Mouse (Mus musculus) heart, embryonic 10.5 days (tissue): ENCODE data around the gene Kif1bp. TPM values are rescaled to one million over a fixed set of nuclear protein-coding genes. Genes with fewer than 3 reads are reported as not detected.

Experiments used
- DNase-seq: peaks from one replicate; pipeline ENCODE4 v3.0.0-alpha.2; 2017; ENCODE audit warnings: low spot score
- H3K27ac ChIP-seq: fragments of 300-500 bp; sonication (generic); 2 replicates; pipeline ENCODE4 v1.5.1; 2016; ENCODE audit warnings: mild to moderate bottlenecking
- H3K27me3 ChIP-seq: fragments of 300-500 bp; sonication (generic); 2 replicates; pipeline ENCODE4 v1.6.1; 2016; ENCODE audit warnings: mild to moderate bottlenecking; ENCODE audit not compliant: poor library complexity, insufficient read depth, severe bottlenecking
- H3K36me3 ChIP-seq: fragments of 300-500 bp; sonication (generic); 2 replicates; pipeline ENCODE4 v1.6.1; 2016; ENCODE audit warnings: mild to moderate bottlenecking, moderate library complexity
- H3K4me1 ChIP-seq: fragments of 300-500 bp; sonication (generic); 2 replicates; pipeline ENCODE4 v1.6.1; 2016; ENCODE audit warnings: mild to moderate bottlenecking
- H3K4me3 ChIP-seq: fragments of 300-500 bp; sonication (generic); 2 replicates; pipeline ENCODE4 v1.5.1; 2016; ENCODE audit warnings: mild to moderate bottlenecking, moderate library complexity
- H3K9me3 ChIP-seq: fragments of 300-500 bp; sonication (generic); 2 replicates; pipeline ENCODE4 v1.6.1; 2016; ENCODE audit warnings: mild to moderate bottlenecking, moderate library complexity
- WGBS: fragments of 180-500 bp; shearing (Covaris S2); methylation state at CpG from one replicate; pipeline ENCODE4 v1.1.7; 2016; 5-methylcytosine and 5-hydroxymethylcytosine counted together
- polyA plus RNA-seq: library from polyadenylated mRNA; unstranded; fragments of >200 nt; fragmentation: Nextera tagmentation; extraction: Ambion mirVana; gene quantifications from 2 replicates; pipeline ENCODE4 v1.2.1, GENCODE M21; 2016

Kif1bp gene
- polyA plus RNA-seq, 1 experiment from 2014 or later = 33.9 TPM

GRCm38 (mm10) chr10:62549523-62550166 lies 28.6 kb downstream of the Kif1bp start:
- Histone ChIP-seq H3K9me3 (no peaks in the 10 kb centered on the region), H3K27ac (no peak overlapping the region), H3K27me3 (no peaks in the 10 kb centered on the region), H3K4me1 (no peaks in the 10 kb centered on the region; the same call in 1 of the 2 replicates), H3K36me3 (0 out of 2 replicates have a peak, but pooled peaks cover 4% of the 10 kb centered on the region), H3K4me3 (no peak overlapping the region)
- peak; percentile 81 for DNase-seq
- WGBS = 25% methylated on average over 15 of the region's 16 CpGs

- no peak for DNase-seq
- WGBS = 80% methylated on average over 10 of the region's 10 CpGs
Observed at GRCm38 (mm10) chr10:62546441-62546840, 31.8 kb downstream of the Kif1bp start.

GRCm38 (mm10) chr10:62545759-62546158 lies 32.5 kb downstream of the Kif1bp start:
- H3K4me1 ChIP-seq = peaks cover 13% of the 10 kb centered on the region
- DNase-seq = no peak
- no peak overlapping the region for H3K27ac ChIP-seq
- no peak overlapping the region for H3K4me3 ChIP-seq
- H3K9me3 ChIP-seq = no peaks in the 10 kb centered on the region
- H3K27me3 ChIP-seq = no peaks in the 10 kb centered on the region
- H3K36me3 ChIP-seq = no peaks in the 10 kb centered on the region

More at GRCm38 (mm10) chr10:62546441-62546840, 31.8 kb downstream of the Kif1bp start:
- no peaks in the 10 kb centered on the region for H3K36me3 ChIP-seq
- H3K27me3 ChIP-seq = no peaks in the 10 kb centered on the region
- H3K27ac ChIP-seq = no peak overlapping the region
- H3K4me3 ChIP-seq = no peak overlapping the region
- H3K9me3 ChIP-seq = no peaks in the 10 kb centered on the region
- peaks cover 13% of the 10 kb centered on the region for H3K4me1 ChIP-seq

GRCm38 (mm10) chr10:62544316-62544715 lies 33.9 kb downstream of the Kif1bp start:
- H3K4me3 ChIP-seq = no peak overlapping the region
- DNase-seq = no peak
- 81% methylated on average over 4 of the region's 4 CpGs for WGBS
- peaks cover 13% of the 10 kb centered on the region for H3K4me1 ChIP-seq
- H3K27me3 ChIP-seq = 0 out of 2 replicates have a peak, but pooled peaks cover 4% of the 10 kb centered on the region
- no peaks in the 10 kb centered on the region for H3K9me3 ChIP-seq
- H3K27ac ChIP-seq = no peak overlapping the region
- H3K36me3 ChIP-seq = no peaks in the 10 kb centered on the region

GRCm38 (mm10) chr10:62543399-62543808 lies 34.9 kb downstream of the Kif1bp start:
- Histone ChIP-seq H3K4me1 (peaks cover 13% of the 10 kb centered on the region), H3K36me3 (no peaks in the 10 kb centered on the region), H3K9me3 (no peaks in the 10 kb centered on the region), H3K27me3 (0 out of 2 replicates have a peak, but pooled peaks cover 4% of the 10 kb centered on the region), H3K27ac (no peak overlapping the region), H3K4me3 (no peak overlapping the region)
- WGBS = 64% methylated on average over 12 of the region's 12 CpGs
- DNase-seq = no peak

- Histone ChIP-seq H3K9me3 (no peaks in the 10 kb centered on the region), H3K4me1 (peaks cover 13% of the 10 kb centered on the region), H3K36me3 (no peaks in the 10 kb centered on the region), H3K27me3 (0 out of 2 replicates have a peak, but pooled peaks cover 4% of the 10 kb centered on the region), H3K27ac (no peak overlapping the region), H3K4me3 (no peak overlapping the region)
- DNase-seq = no peak
- 87% methylated on average over 8 of the region's 8 CpGs for whole genome bisulfite sequencing
Observed at GRCm38 (mm10) chr10:62542928-62543327, 35.3 kb downstream of the Kif1bp start.

- Histone ChIP-seq H3K36me3 (no peaks in the 10 kb centered on the region), H3K9me3 (no peaks in the 10 kb centered on the region), H3K27ac (no peak overlapping the region), H3K4me3 (no peak overlapping the region), H3K27me3 (0 out of 2 replicates have a peak, but pooled peaks cover 4% of the 10 kb centered on the region), H3K4me1 (peaks cover 13% of the 10 kb centered on the region)
- WGBS = 97% methylated on average over 11 of the region's 12 CpGs
- no peak for DNase-seq
Observed at GRCm38 (mm10) chr10:62542507-62542906, 35.8 kb downstream of the Kif1bp start.

- Histone ChIP-seq H3K27ac (no peak overlapping the region), H3K4me3 (no peak overlapping the region), H3K27me3 (peaks cover 4% of the 10 kb centered on the region; the same call in 1 of the 2 replicates), H3K4me1 (peaks cover 13% of the 10 kb centered on the region), H3K9me3 (no peaks in the 10 kb centered on the region), H3K36me3 (no peaks in the 10 kb centered on the region)
- WGBS = 90% methylated on average over 12 of the region's 12 CpGs
- DNase-seq = no peak
Observed at GRCm38 (mm10) chr10:62541499-62541898, 36.8 kb downstream of the Kif1bp start.

GRCm38 (mm10) chr10:62540800-62541199 lies 37.5 kb downstream of the Kif1bp start:
- Histone ChIP-seq H3K27ac (no peak overlapping the region), H3K9me3 (no peaks in the 10 kb centered on the region), H3K27me3 (peaks cover 4% of the 10 kb centered on the region; the same call in 1 of the 2 replicates), H3K4me3 (no peak overlapping the region), H3K4me1 (peaks cover 13% of the 10 kb centered on the region), H3K36me3 (no peaks in the 10 kb centered on the region)
- no peak for DNase-seq
- WGBS = 38% methylated on average over 3 of the region's 3 CpGs

- H3K9me3 ChIP-seq = no peaks in the 10 kb centered on the region
- H3K4me1 ChIP-seq = no peaks in the 10 kb centered on the region
- H3K36me3 ChIP-seq = no peaks in the 10 kb centered on the region
- no peak overlapping the region for H3K27ac ChIP-seq
- no peaks in the 10 kb centered on the region; the same call in 1 of the 2 replicates for H3K27me3 ChIP-seq
- DNase-seq = no peak
- 77% methylated on average over 7 of the region's 7 CpGs for WGBS
- no peak overlapping the region for H3K4me3 ChIP-seq
Observed at GRCm38 (mm10) chr10:62534509-62534908, 43.7 kb downstream of the Kif1bp start.

GRCm38 (mm10) chr10:62532832-62533231 lies 45.4 kb downstream of the Kif1bp start:
- 53% methylated on average over 2 of the region's 2 CpGs for WGBS
- H3K36me3 ChIP-seq = no peaks in the 10 kb centered on the region
- H3K4me3 ChIP-seq = no peak overlapping the region
- no peak overlapping the region for H3K27ac ChIP-seq
- no peaks in the 10 kb centered on the region; the same call in 1 of the 2 replicates for H3K27me3 ChIP-seq
- no peaks in the 10 kb centered on the region for H3K4me1 ChIP-seq
- DNase-seq = no peak
- H3K9me3 ChIP-seq = no peaks in the 10 kb centered on the region

- 75% methylated on average over 9 of the region's 9 CpGs for WGBS
- H3K27ac ChIP-seq = no peak overlapping the region
- no peak for DNase-seq
- H3K9me3 ChIP-seq = no peaks in the 10 kb centered on the region
- H3K4me3 ChIP-seq = no peak overlapping the region
- no peaks in the 10 kb centered on the region for H3K27me3 ChIP-seq
- H3K36me3 ChIP-seq = no peaks in the 10 kb centered on the region
- H3K4me1 ChIP-seq = no peaks in the 10 kb centered on the region
Observed at GRCm38 (mm10) chr10:62530183-62530582, 48.1 kb downstream of the Kif1bp start.

- H3K36me3 ChIP-seq = no peaks in the 10 kb centered on the region
- no peak within 1 kb of the TSS for H3K27ac ChIP-seq
- no peak for DNase-seq
- H3K9me3 ChIP-seq = no peaks in the 10 kb centered on the region
- no peak within 1 kb of the TSS for H3K4me3 ChIP-seq
- H3K4me1 ChIP-seq = no peaks in the 10 kb centered on the region
- no peaks in the 10 kb centered on the region for H3K27me3 ChIP-seq
- WGBS = 83% methylated on average over 14 of the region's 14 CpGs
Observed at GRCm38 (mm10) chr10:62527351-62527750, 50.9 kb downstream of the Kif1bp start, which contains the start of gene Srgn. Srgn (minus strand) TSS chr10:62527451.
